Mouse (Mus musculus) cerebral cortex, adult 2 months (tissue): ENCODE data around the gene Il25.

Source experiments
- WGBS: fragments of 180-500 bp; shearing (Covaris S2); methylation state at CpG from one replicate; pipeline ENCODE4 v1.1.7; 2018; 5-methylcytosine and 5-hydroxymethylcytosine counted together

The Il25 gene

DNA sequence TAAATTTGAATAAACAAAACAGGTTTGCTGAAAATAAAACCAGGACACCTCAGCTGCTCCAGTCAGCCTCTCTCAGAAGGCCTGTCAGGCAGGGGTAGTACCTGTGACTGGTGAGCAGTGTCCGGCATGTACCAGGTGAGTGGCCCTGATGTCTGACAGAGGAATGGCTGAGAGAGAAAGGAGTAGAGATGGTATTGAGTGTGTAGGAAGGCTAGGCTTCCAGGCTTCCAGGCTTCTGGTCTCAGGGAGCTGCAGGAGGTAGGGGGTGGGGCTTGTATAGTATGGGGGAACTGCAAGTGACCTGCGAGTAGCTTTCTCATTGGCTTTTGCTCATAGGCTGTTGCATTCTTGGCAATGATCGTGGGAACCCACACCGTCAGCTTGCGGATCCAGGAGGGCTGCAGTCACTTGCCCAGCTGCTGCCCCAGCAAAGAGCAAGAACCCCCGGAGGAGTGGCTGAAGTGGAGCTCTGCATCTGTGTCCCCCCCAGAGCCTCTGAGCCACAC, at the start of gene Il25:
Gene Il25 (plus strand): TSS at position 51 of the 506 bp plus-strand sequence.
- 55% methylated on average over 6 of the region's 6 CpGs for WGBS

DNA sequence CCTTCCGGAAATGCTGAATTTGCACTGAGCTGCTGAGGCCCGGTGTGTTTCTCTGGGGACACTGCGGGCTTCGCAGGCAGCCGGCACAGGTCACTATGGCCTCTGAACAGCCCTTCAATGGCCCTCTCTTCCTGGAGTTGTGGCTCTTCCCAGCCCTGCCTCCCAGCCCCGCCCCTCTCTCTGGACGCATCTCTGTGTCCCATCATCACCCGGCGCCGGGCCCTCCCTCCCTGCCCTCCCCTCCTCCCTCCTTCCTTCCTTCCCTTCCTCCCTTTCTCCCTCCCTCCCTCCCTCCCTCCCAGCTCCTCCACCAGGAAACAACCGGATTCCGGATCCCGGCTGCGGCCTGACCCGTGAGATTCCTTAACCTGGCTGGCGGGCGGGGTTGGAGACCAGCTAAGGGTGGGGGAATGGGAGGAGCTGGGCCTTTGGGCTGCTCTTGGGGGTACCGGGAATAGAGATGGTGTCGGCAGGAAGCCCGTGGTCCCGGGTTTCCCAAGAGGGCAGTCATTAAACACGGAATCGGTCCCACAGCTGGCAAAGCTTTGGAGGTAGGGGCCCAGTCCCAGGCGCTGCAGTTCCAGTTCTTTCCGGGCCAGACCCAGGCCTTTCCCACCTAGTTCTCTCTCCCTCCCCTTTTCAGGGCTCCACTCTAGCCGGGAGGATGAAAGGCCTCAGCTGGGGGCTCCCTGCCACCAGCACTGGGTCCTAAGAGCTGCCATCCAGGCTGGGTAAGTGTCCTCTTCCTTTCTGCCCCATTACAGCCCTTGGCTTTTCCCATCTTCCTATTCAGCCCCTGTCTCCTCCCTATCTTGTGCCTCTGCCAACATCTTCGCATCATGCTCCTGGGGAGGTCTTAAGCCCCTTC, 49.1 kb upstream of the Il25 start, which contains the start of the genes Bcl2l2 and Gm20521:
Gene Bcl2l2 (plus strand): TSS at position 224 of the 868 bp plus-strand sequence.
Gene Gm20521 (plus strand): TSS at position 288 of the 868 bp plus-strand sequence.
- under 1% methylated on average over 27 of the region's 27 CpGs for WGBS

DNA sequence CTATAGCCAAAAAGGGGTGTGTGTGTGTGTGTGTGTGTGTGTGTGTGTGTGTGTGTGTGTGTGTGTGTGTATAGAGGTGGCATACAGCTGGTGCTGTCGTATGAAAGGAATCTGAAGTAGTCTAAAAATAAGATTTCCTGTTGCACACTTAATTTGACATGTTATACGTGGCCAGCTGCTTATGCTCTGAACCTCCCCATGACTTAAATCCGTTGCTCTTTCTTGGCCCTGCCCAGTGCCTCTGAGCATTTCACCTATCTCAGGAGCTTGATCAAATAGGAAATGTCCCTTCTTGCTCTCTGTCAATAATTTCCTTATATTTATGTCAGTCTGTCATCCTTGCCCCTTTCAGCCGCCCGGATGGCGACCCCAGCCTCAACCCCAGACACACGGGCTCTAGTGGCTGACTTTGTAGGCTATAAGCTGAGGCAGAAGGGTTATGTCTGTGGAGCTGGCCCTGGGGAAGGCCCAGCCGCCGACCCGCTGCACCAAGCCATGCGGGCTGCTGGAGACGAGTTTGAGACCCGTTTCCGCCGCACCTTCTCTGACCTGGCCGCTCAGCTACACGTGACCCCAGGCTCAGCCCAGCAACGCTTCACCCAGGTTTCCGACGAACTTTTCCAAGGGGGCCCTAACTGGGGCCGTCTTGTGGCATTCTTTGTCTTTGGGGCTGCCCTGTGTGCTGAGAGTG, 48.3 kb upstream of the Il25 start:
- 35% methylated on average over 21 of the region's 21 CpGs for WGBS

DNA sequence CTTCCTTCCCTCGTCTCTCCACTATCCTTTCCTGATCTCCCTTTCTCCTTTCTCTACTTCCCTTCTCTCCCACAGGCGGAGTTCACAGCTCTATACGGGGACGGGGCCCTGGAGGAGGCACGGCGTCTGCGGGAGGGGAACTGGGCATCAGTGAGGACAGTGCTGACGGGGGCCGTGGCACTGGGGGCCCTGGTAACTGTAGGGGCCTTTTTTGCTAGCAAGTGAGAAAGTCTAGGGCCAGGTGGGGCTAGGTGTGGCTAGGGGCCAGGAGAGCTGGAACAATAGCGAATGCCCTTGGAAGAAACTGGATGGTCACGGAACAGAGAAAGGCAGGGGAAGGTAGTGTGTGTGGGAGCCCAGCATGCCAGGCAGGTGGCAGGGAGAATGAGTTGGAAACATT, 47.2 kb upstream of the Il25 start:
- WGBS = 83% methylated on average over 11 of the region's 11 CpGs

DNA sequence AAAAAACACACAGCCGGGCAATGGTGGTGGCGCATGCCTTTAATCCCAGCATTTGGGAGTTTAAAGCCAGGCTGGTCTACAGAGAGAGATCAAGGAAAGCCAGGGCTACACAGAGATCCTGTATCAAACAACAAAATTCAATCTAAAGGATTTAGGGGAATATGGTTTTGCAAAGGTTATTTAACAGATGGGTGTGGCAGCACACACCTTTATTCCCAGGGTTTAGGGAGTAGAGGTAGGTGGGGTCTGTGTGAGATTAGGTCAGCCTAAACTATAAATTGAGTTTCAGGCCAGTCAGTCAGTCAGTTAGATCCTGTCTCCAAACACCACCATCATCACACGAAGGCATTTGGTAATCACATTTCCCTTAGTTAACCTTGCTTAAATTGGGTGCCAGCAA, 40.3 kb upstream of the Il25 start, which contains the start of gene Pabpn1:
Gene Pabpn1 (plus strand): TSS at position 301 of the 400 bp plus-strand sequence.
- 91% methylated on average over 3 of the region's 3 CpGs for WGBS

DNA sequence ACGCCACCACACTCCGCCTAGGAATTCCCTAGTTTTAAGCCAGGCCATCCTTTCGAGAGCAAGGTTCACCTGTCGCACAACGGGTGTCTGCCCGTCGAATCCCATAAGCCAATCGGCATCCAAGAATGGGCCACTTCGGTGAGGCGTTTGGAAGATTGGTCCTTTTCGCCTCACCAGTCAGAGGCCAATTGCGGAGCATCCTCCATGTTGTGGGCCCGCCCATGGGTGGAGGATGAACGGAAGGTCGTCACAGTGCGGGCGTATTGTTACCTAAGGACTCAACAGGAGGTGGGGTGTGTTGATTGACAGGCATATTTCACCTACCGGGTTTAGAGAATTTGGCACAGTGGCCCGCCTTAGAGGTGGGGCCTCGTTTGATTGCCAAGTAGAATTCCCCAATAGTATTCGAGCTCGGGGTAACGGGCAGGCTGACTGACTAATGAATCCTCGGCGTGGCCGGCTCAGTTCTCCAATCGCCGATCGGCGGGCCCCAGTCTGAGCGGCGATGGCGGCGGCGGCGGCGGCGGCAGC, 38.8 kb upstream of the Il25 start:
- WGBS = under 1% methylated on average over 38 of the region's 38 CpGs

DNA sequence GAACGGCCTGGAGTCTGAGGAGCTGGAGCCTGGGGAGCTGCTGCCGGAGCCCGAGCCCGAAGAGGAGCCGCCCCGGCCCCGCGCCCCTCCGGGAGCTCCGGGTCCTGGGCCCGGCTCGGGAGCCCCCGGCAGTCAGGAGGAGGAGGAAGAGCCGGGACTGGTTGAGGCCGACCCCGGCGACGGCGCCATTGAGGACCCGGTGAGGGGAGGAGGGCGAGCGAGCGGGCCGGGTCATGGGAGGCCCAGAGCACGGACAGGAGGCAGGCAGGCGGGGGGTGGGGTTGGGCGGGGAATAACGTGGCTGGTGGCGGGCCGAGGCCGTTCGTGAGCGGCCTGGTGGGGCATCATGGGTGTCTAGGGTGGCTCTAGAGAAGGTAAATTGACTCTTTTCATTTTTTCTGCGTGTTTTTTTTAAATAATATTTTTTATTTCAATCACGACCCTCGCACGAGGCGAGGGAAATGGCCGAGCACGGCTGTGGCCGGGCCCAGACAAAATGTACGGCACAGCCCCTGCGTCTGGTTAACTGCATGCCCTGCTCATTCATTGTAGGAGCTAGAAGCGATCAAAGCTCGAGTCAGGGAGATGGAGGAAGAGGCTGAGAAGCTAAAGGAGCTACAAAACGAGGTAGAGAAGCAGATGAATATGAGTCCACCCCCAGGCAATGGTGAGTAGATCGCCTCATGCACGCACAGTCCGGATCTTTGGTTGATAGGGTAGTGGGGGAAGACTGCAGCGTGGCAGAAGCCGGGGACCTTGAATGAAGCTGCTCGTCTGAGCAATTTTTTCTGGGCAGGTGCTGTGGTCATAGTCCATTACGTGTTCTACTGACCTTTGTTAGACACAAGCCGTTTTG, 38.0 kb upstream of the Il25 start:
- under 1% methylated on average over 51 of the region's 54 CpGs for WGBS

DNA sequence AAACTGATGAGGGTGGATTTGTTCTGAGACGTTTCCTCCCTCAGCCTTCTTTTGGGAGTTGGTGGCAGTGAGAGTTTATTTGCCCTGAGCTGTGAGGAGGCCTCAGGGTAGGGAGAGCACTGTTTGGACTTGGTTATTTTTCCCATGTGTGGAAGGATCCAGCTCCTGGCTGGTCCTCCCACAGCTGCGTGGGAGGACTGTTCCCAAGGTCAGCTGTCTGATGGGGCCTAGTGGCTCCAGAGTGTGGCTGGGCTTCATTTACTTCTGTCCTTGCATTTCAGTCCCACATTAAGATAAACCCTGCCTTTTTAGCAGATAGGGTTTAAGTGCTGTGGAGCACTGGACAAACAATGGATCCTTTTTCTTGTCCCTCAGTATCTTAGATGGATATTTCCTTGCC, 35.0 kb upstream of the Il25 start:
- WGBS = 46% methylated on average over 2 of the region's 2 CpGs

DNA sequence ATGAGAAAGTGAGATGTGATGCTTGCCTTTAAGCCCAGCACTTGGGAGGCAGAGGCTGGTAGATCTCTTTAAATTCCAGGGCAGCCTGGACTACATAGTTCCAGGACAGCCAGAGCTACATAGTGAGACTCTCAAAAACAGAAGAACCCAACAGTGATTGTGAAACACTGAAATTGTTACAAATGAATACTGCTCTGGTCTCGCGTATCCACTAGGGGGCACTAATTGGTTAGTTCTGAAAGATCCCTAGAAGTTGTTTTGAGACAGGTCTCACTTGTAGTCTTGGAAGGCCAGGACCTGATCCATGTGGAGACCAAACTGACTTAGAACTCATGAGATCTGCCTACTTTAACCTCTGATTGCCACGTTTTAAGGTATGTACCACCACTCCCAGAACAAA, 32.1 kb upstream of the Il25 start:
- under 1% methylated on average over 3 of the region's 3 CpGs for WGBS

DNA sequence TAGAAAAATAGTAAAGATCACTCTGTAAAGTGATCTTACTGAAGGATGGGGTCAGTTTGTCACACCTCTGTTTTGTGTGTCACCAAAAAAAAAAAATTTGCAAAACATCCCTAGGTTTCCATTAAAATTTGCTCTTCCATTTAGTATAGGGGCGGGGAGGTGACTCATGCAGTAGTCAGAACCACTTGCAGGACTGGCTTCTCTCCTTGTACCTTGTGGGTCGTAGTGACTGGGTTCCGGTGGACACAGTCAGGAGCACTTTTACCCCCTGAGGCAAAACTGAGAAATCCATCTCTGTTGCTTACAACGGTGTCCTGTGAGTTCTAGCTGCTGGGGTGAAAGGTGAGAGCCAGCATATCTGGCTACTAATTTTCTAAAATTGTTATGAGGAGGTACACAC, 28.9 kb upstream of the Il25 start:
- 78% methylated on average over 4 of the region's 4 CpGs for WGBS

DNA sequence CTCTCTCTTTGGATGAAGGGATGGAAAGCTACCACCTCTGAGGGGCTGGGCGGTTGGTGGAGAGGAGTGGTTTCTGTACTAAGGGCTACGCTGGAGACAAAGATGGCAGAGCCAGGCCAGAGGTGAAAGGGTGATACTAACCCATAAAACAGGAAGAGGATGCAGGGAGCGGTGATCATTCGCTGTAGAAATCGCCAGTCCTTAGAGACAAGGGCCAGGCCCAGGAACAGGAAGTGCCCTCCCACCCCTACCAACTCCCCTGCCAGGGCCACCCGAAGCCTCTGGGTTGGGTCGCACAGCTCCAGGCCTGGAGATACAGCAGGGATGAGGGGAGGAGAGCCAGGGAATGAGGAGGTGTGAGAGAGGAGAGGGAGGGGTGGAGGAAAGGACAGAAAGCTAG, 23.8 kb upstream of the Il25 start:
- WGBS = 70% methylated on average over 7 of the region's 7 CpGs

DNA sequence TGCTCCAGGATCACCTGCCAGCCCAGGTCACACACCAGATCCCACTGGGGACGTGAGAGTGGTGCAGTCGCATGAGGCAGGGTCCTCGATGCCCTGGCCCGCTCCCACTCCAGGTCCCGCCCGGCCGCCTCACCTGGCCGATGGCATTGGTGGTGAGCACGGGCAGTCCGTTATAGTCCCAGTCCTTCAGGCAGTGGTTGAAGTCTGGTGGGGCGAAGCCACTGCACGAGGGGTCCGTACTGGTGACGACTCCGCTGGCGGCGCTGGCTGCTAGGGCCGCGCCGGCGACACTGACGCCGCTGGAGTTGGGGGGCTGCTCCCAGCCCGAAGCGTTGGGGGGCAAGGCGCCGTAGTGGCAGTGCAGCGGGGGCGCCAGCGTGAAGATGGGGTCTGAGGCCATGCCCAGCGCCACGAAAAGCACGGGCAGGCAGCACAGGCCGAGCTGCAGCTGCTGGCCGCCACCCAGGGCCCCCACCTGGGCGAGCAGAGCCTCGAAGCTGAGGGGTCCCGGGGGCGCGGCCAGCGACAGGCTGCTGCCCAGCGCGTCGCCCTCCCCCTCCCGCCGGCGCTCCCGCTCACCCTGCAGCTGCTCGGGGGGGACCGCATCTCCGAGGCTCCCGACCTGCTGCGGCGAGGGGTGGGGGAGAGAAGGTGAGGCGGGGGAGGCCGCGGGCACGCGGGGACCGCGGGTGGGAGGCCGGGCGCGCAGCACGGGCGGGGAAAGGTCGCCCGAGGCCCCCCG, 20.2 kb upstream of the Il25 start:
- WGBS = 2% methylated on average over 69 of the region's 69 CpGs

DNA sequence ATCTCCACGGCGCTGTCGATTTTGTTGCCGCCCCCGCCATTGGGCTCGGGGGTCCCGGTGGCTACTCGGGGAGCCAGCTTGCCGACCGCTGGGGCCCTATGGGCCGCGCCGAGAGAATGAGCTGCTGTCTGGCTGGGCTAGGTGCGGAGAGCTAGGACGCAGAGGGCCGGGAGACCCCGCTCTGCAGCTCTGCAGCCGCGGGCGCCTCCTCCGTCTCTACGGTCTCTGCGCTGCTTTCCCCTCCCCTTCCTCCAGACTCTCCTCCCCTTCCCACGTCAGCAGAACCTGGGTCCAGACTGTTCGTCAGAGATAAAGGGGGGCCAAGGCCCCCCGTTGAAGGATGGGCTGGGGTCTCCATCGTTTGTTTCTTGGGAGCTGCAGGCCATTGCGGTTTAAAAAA, 19.6 kb upstream of the Il25 start, which contains the start of gene Slc22a17:
Gene Slc22a17 (minus strand): TSS at position 247 of the 400 bp plus-strand sequence.
- under 1% methylated on average over 28 of the region's 28 CpGs for WGBS

DNA sequence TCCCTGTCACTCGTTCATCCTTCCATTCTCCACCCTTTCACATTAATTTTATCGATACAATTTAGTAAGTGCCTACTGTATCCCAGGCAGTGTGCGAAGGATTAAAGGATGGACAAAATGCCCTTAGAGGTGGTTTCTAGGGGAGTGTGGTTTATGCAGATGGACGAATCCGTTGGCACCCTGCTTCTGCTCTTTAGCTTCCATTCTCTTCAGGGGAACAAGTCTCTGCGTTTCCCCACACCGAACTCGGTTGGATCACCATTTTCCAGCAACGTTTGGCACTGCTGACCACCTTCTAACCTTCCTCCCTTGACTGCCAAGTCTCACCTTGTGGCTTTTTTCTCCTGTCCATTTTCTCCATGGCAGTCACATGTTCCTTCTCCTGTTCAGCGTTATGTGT, 19.2 kb upstream of the Il25 start:
- WGBS = 11% methylated on average over 10 of the region's 10 CpGs

DNA sequence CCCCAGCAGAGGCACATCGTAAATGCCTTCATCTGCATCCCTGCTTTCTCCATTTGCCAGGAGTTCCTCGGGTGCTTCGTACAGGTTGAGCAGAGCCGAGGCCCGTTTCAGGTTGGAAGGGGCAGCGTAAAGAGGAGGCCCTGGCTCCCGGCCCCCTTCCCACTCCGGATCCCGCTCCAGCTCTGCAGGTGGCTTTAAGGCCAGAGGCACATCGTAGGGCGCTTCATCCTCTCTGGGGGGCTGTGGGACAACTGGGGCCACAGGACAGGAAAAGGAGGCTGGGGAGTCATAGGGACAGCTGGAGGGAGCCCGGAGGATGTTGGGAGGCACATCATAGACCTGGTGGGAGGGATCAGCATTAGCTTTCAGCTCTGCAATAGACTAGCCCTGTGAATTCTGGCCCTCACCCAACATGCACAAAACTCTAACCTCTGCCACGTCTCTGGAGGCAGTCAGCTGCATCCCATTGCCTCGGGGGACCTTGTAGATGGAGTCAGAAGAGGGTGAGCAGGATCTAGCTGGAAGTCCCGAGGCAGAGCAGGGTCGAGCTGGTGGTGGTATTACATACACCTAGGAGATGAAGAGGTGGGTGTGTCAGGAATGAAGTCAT, 12.3 kb upstream of the Il25 start:
- 88% methylated on average over 16 of the region's 16 CpGs for WGBS

DNA sequence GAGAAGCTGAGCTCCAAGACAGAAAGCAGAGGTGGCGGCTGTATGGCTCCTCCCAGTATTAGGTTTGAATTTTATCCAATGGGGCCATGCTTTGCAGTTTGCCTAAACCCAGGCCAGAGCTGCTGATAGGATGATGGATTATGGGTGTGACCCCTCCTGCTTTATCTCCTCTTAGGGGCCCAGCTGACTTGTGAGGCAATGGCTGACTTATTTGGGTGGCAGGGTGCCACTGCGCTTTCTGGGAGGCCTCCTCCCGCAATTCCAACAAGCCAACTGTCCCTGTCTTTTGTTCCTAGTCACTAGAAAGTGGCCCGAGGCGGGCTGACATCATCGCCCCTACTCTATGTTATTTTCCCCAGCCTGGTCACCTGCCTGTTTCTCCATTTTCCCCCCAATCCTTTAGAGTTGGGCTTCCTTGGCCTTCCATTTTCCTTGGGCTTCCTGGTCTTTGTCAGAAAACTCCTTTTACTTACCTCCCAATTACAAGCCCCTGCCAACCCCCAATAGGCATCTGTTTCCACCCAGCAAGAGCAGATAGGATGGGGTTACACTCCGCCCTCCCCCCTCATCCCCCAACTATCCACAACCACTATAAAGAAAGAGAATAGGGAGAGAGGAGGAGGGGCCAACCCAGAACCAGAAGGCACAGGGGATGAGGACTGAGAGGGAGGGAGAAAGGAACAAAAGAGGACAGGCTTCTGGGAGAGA, 7.7 kb upstream of the Il25 start:
- 75% methylated on average over 7 of the region's 7 CpGs for WGBS

DNA sequence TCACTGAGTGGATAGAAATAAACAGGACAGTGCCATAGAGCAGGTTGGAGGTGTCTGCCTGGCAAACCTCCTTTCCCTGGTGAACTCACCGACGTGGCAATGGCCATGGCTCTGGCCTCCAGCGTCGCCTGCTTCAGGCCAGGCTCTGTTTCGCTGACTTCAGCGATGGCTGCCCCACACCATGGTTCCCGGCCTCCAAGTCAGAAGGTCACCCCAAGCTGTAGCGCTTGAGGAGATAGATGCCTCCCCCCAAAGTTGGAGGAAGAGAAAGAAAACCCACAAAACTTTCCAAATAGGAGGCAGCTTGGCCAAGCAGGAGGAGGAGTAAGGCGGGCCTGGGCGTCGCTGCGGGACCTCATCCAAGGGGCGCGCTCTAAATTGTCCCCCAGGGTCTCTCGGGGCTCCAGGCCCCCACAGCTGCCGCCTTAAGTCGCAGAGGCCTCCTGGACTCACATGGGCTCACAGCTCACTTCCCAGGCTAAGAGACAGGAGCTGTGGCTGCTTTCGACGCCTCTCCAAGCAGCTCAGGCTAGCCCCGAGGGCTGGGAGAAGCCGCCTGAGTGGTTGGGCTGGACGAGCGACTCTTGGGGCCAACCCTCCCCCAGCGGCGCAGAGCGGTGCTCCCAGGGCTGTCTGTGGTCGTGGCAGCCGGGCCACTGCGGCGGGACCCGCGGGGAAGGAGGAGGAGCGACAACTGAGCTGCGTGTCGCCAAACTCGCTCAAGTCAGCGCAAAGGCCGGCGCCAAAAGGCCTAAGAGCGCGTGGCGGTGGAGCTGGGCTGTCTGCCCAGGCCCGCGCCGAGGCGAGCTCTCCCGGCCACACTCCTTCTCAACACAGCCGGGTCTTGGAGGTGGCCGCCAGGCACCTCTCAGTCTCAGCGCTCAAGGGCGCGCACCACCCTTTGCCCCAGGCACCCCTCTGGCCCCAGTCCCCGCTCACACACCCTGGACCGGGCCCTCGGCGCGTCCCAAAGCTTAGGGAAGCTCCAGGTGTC, 6.8 kb upstream of the Il25 start, which contains the start of gene Efs:
Gene Efs (minus strand): TSS at position 778 of the 994 bp plus-strand sequence.
- WGBS = 12% methylated on average over 57 of the region's 57 CpGs
